In the genomic region with DNA sequence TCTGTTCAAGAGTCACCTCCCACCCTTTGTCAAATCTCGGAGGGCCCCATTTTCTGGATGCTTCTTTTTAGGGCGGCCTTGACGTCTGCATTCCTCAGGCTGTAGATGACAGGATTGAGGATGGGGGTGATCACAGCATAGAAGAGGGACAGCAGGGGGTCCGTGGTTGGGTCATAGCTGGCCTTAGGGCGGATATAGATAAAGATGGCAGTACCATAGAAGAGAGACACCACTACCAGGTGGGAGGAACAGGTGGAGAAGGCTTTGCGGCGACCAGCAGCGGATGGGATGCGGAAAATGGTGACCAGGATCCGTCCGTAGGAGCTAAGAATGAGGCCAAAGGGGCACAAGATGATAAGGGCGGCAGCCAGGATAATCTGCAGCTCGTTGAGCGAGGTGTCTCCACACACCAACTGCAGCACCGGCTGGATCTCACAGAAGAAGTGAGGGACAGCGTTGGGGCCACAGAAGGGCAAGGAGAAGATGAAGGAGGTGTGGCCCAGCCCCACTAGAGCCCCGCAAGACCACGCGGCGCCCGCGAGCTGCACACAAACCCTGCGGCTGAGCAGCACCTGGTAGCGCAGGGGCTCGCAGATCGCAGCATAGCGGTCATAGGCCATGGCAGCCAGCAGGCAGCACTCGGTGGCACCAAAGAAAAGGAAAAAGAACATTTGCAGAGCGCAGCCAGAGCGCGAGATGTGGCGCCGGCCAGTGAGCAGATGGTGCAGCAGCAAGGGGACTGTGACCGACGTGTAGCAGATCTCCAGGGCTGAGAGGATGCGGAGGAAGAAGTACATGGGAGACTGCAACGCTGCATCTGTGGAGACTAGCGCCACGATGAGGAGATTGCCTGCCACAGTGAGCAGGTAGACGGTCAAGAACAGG, we compare ENCODE assay signal across 8 mouse cellular contexts. TPM values are rescaled to one million over a fixed set of nuclear protein-coding genes. Genes with fewer than 3 reads are reported as not detected.
DNase-seq lines count a peak whose midpoint lies in the region; ATAC-seq and TF ChIP-seq lines count a peak whose summit lies in the region.
"Had no signal": no experiment of that assay in that cellular context is flagged by ENCODE, and none has a peak within 500 bp of the region (broad histone marks: within the 10 kb centered on the region; RNA-seq: fewer than 3 reads in every experiment).

No protein-coding gene starts in this region.

- H3K4me1 ChIP-seq in stomach, embryonic 14.5 days (ENCODE audit: control insufficient read depth, insufficient read depth, low read length) = no peaks in the 10 kb centered on the region
- H3K4me1 ChIP-seq in stomach, postnatal 0 days (replicated peaks; ENCODE audit: control insufficient read depth, insufficient read depth) = no peaks in the 10 kb centered on the region
- H3K4me1 ChIP-seq in embryonic facial prominence, embryonic 15.5 days = peaks cover 4% of the 10 kb centered on the region; the same call in 1 of the 2 replicates

- no peak overlapping the region for H3K27ac ChIP-seq in stomach, embryonic 14.5 days (ENCODE audit: low read length)
- H3K27ac ChIP-seq in stomach, postnatal 0 days (replicated peaks) = no peak overlapping the region
- no peak overlapping the region for H3K27ac ChIP-seq in embryonic facial prominence, embryonic 15.5 days (replicated peaks)

- TF ChIP-seq EP300 in stomach, postnatal 0 days (optimal IDR thresholded peaks at IDR 0.05) = no peak

- H3K9ac ChIP-seq in stomach, embryonic 14.5 days (replicated peaks; ENCODE audit: low read depth, low read length) = no peak overlapping the region
- H3K9ac ChIP-seq in stomach, postnatal 0 days (ENCODE audit: low read length) = no peak overlapping the region
- no peak overlapping the region for H3K9ac ChIP-seq in embryonic facial prominence, embryonic 15.5 days

- peak overlapping the region; percentile 36 for H3K4me2 ChIP-seq in stomach, embryonic 14.5 days (replicated peaks; ENCODE audit: low read depth, low read length)
- H3K4me2 ChIP-seq in stomach, postnatal 0 days (replicated peaks; ENCODE audit: low read depth) = no peak overlapping the region
- 0 out of 2 replicates have a peak overlapping the region, but pooled peaks have one; percentile 25 for H3K4me2 ChIP-seq in embryonic facial prominence, embryonic 15.5 days (replicated peaks)

- no peaks in the 10 kb centered on the region for H3K9me3 ChIP-seq in stomach, embryonic 14.5 days (ENCODE audit: control insufficient read depth, low read depth, low read length)
- no peaks in the 10 kb centered on the region for H3K9me3 ChIP-seq in stomach, postnatal 0 days (ENCODE audit: control insufficient read depth, low read length)
- H3K9me3 ChIP-seq in embryonic facial prominence, embryonic 15.5 days (replicated peaks) = no peaks in the 10 kb centered on the region

- ATAC-seq in stomach, embryonic 14.5 days (ENCODE audit: insufficient number of reproducible peaks, insufficient read depth, low FRiP score, low read depth) = no peak
- ATAC-seq in stomach, postnatal 0 days (ENCODE audit: low FRiP score, low TSS enrichment) = no peak
- ATAC-seq in embryonic facial prominence, embryonic 15.5 days (ENCODE audit: insufficient number of reproducible peaks, low FRiP score, low TSS enrichment, low read depth) = no peak

- intact Hi-C loops in left cerebral cortex, postnatal 4 days (cut with DNase I) = no loop called here

- 15% methylated on average over 40 of the region's 40 CpGs for WGBS in stomach, embryonic 14.5 days
- WGBS in stomach, postnatal 0 days = 18% methylated on average over 40 of the region's 40 CpGs
- WGBS in embryonic facial prominence, embryonic 15.5 days = 21% methylated on average over 40 of the region's 40 CpGs

- TF ChIP-seq CTCF in stomach, postnatal 0 days (IDR thresholded peaks at IDR 0.05; ENCODE audit: low read depth) = no peak

- no peak for DNase-seq in stomach, postnatal 0 days (ENCODE audit: low spot score)
- peak; percentile 17 for DNase-seq in left cerebral cortex, postnatal 4 days
- DNase-seq in right cerebral cortex, postnatal 25 days = peak; percentile 16
- no peak for DNase-seq in kidney, postnatal 10 days
- DNase-seq in gastrocnemius, adult 18-20 months (ENCODE audit: low spot score) = no peak

- peaks cover 8% of the 10 kb centered on the region; the same call in 1 of the 2 replicates for H3K27me3 ChIP-seq in stomach, embryonic 14.5 days (ENCODE audit: control insufficient read depth, insufficient read depth, low read length)
- no peaks in the 10 kb centered on the region; the same call in 1 of the 2 replicates for H3K27me3 ChIP-seq in stomach, postnatal 0 days (ENCODE audit: control insufficient read depth, insufficient read depth, low read length)
- H3K27me3 ChIP-seq in embryonic facial prominence, embryonic 15.5 days = peaks cover 20% of the 10 kb centered on the region

- peak overlapping the region; percentile 22 for H3K4me3 ChIP-seq in stomach, embryonic 14.5 days (ENCODE audit: low read depth, low read length)
- H3K4me3 ChIP-seq in stomach, postnatal 0 days (ENCODE audit: low read depth, low read length) = no peak overlapping the region
- H3K4me3 ChIP-seq in embryonic facial prominence, embryonic 15.5 days (replicated peaks) = no peak overlapping the region

- H3K36me3 ChIP-seq in stomach, embryonic 14.5 days (ENCODE audit: control insufficient read depth, insufficient read depth, low read length) = no peaks in the 10 kb centered on the region
- H3K36me3 ChIP-seq in stomach, postnatal 0 days (ENCODE audit: control insufficient read depth, insufficient read depth, low read length) = no peaks in the 10 kb centered on the region
- H3K36me3 ChIP-seq in embryonic facial prominence, embryonic 15.5 days = no peaks in the 10 kb centered on the region

RNA-seq across cellular contexts. Expression of gene Olfr95, which starts 1.8 kb away (rescaled TPM):
- not detected in 2 replicates for polyA plus RNA-seq in stomach, embryonic 14.5 days (2014; fragmentation: Nextera tagmentation; extraction: Ambion mirVana)
- not detected in 2 replicates for polyA plus RNA-seq in stomach, postnatal 0 days (2015; fragmentation: Nextera tagmentation; extraction: Ambion mirVana)
- polyA plus RNA-seq in embryonic facial prominence, embryonic 15.5 days (2015; fragmentation: Nextera tagmentation; extraction: Ambion mirVana) = not detected in 2 replicates
- total RNA-seq in left cerebral cortex, postnatal 4 days (2021) = not detected
- total RNA-seq in gastrocnemius, adult 18-20 months (2021) = not detected
- polyA plus RNA-seq: liver, embryonic 16.5 days had no signal

RNA-seq across cellular contexts. Expression of gene Olfr96, which starts 8.8 kb away (rescaled TPM):
- polyA plus RNA-seq in stomach, embryonic 14.5 days (2014; fragmentation: Nextera tagmentation; extraction: Ambion mirVana) = not detected in 2 replicates
- not detected in 2 replicates for polyA plus RNA-seq in stomach, postnatal 0 days (2015; fragmentation: Nextera tagmentation; extraction: Ambion mirVana)
- polyA plus RNA-seq in embryonic facial prominence, embryonic 15.5 days (2015; fragmentation: Nextera tagmentation; extraction: Ambion mirVana) = 0.14 and 0.31 TPM in 2 replicates
- not detected for total RNA-seq in left cerebral cortex, postnatal 4 days (2021)
- not detected for total RNA-seq in gastrocnemius, adult 18-20 months (2021)
- polyA plus RNA-seq: liver, embryonic 16.5 days had no signal

RNA-seq across cellular contexts. Expression of gene Olfr94, which starts 10.3 kb away (rescaled TPM):
- polyA plus RNA-seq in stomach, embryonic 14.5 days (2014; fragmentation: Nextera tagmentation; extraction: Ambion mirVana) = not detected in 2 replicates
- 0.16 and 0.19 TPM in 2 replicates for polyA plus RNA-seq in stomach, postnatal 0 days (2015; fragmentation: Nextera tagmentation; extraction: Ambion mirVana)
- 0.12 TPM in 1 of 2 replicates, not detected in the other for polyA plus RNA-seq in embryonic facial prominence, embryonic 15.5 days (2015; fragmentation: Nextera tagmentation; extraction: Ambion mirVana)
- not detected for total RNA-seq in left cerebral cortex, postnatal 4 days (2021)
- total RNA-seq in gastrocnemius, adult 18-20 months (2021) = not detected
- polyA plus RNA-seq: liver, embryonic 16.5 days had no signal

RNA-seq across cellular contexts. Expression of gene Ubd, which starts 17.4 kb away (rescaled TPM):
- polyA plus RNA-seq in stomach, embryonic 14.5 days (2014; fragmentation: Nextera tagmentation; extraction: Ambion mirVana) = not detected in 2 replicates
- 0.15 and 0.27 TPM in 2 replicates for polyA plus RNA-seq in stomach, postnatal 0 days (2015; fragmentation: Nextera tagmentation; extraction: Ambion mirVana)
- 0.18 TPM in 1 of 2 replicates, not detected in the other for polyA plus RNA-seq in embryonic facial prominence, embryonic 15.5 days (2015; fragmentation: Nextera tagmentation; extraction: Ambion mirVana)
- total RNA-seq in left cerebral cortex, postnatal 4 days (2021) = not detected
- total RNA-seq in gastrocnemius, adult 18-20 months (2021) = under 1 TPM in 1 of 2 experiments, not detected in 1; 0.74 TPM
- polyA plus RNA-seq: liver, embryonic 16.5 days had no signal

RNA-seq across cellular contexts. Expression of gene Olfr97, which starts 26.0 kb away (rescaled TPM):
- polyA plus RNA-seq in stomach, embryonic 14.5 days (2014; fragmentation: Nextera tagmentation; extraction: Ambion mirVana) = not detected in 2 replicates
- not detected in 2 replicates for polyA plus RNA-seq in stomach, postnatal 0 days (2015; fragmentation: Nextera tagmentation; extraction: Ambion mirVana)
- not detected in 2 replicates for polyA plus RNA-seq in embryonic facial prominence, embryonic 15.5 days (2015; fragmentation: Nextera tagmentation; extraction: Ambion mirVana)
- not detected for total RNA-seq in left cerebral cortex, postnatal 4 days (2021)
- total RNA-seq in gastrocnemius, adult 18-20 months (2021) = not detected
- polyA plus RNA-seq: liver, embryonic 16.5 days had no signal

Comparison
In these comparisons a context has a peak if more than half of its experiments do, and no peak if none do; other contexts are left out.
1. DNase-seq: peak in left cerebral cortex, postnatal 4 days (single experiment) and right cerebral cortex, postnatal 25 days (single experiment); none in stomach, postnatal 0 days (single experiment), kidney, postnatal 10 days (single experiment) and gastrocnemius, adult 18-20 months (single experiment).